Mouse (Mus musculus) neural tube, embryonic 12.5 days (tissue): ENCODE data around the gene Methig1. TPM values are rescaled to one million over a fixed set of nuclear protein-coding genes. Genes with fewer than 3 reads are reported as not detected.
"Not testable (repeated sequence)": the region's sequence is repeated elsewhere in the genome, so short reads cannot be mapped to it uniquely, and the experiment has no call there.

Experiments
- ATAC-seq: fragments of 200-750 bp; cut with Nextera tagmentation; 2 replicates; pipeline ENCODE4 v1.8.0; 2017; ENCODE audit warnings: low read depth, mild to moderate bottlenecking, moderate TSS enrichment, moderate library complexity; ENCODE audit not compliant: low FRiP score
- H3K27ac ChIP-seq: fragments of 300-500 bp; sonication (generic); 2 replicates; pipeline ENCODE4 v1.5.1; 2016
- H3K27me3 ChIP-seq: fragments of 300-500 bp; sonication (generic); replicated peaks from 2 replicates; pipeline ENCODE4 v1.6.1; 2016; ENCODE audit warnings: mild to moderate bottlenecking
- H3K36me3 ChIP-seq: fragments of 300-500 bp; sonication (generic); 2 replicates; pipeline ENCODE4 v1.6.1; 2016; ENCODE audit warnings: mild to moderate bottlenecking
- H3K4me1 ChIP-seq: fragments of 300-500 bp; sonication (generic); 2 replicates; pipeline ENCODE4 v1.6.1; 2016
- H3K4me2 ChIP-seq: fragments of 300-500 bp; sonication (generic); replicated peaks from 2 replicates; pipeline ENCODE4 v1.6.1; 2016; ENCODE audit warnings: mild to moderate bottlenecking
- H3K4me3 ChIP-seq: fragments of 300-500 bp; sonication (generic); 2 replicates; pipeline ENCODE4 v1.5.1; 2016
- H3K9ac ChIP-seq: fragments of 300-500 bp; sonication (generic); 2 replicates; pipeline ENCODE4 v1.6.1; 2016; ENCODE audit warnings: mild to moderate bottlenecking
- H3K9me3 ChIP-seq: fragments of 300-500 bp; sonication (generic); 2 replicates; pipeline ENCODE4 v1.6.1; 2016; ENCODE audit warnings: mild to moderate bottlenecking
- WGBS: fragments of 180-500 bp; shearing (Covaris S2); methylation state at CpG from one replicate; pipeline ENCODE4 v1.1.7; 2016; 5-methylcytosine and 5-hydroxymethylcytosine counted together
- polyA plus RNA-seq: library from polyadenylated mRNA; unstranded; fragments of >200 nt; fragmentation: Nextera tagmentation; extraction: Ambion mirVana; gene quantifications from 2 replicates; pipeline ENCODE4 v1.2.1, GENCODE M21; 2016

Methig1 gene
- polyA plus RNA-seq, 1 experiment from 2014 or later, result 1.1 TPM

DNA sequence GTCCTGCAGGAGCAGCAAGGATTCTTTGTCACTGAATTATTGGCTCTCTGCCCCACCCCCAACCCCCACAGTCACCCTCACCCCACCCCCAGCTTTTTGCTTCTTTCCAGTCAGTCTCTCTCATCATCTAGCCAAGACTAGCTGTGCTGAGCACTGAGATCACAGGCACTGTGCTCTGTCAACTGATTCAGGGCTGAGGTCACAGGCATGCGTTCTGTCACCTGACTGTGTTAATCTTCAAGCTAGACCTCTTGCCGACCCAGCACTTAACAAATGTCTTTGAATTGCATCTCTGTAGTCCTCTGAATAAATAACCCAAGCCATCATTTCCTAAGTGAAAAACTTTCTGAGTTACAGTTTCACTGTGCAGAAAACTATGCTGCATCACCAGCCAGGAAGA is 3.5 kb upstream of the Methig1 start:
- WGBS, result 65% methylated on average over 2 of the region's 2 CpGs

GRCm38 (mm10) chr15:100351501-100352060 is 1.4 kb upstream of the Methig1 start:
- H3K4me2 ChIP-seq, result no peak overlapping the region
- no peaks in the 10 kb centered on the region for H3K36me3 ChIP-seq
- H3K4me1 ChIP-seq, result no peaks in the 10 kb centered on the region
- WGBS, result 77% methylated on average over 6 of the region's 6 CpGs
- H3K27ac ChIP-seq, result no peak overlapping the region
- H3K27me3 ChIP-seq, result no peaks in the 10 kb centered on the region
- H3K4me3 ChIP-seq, result no peak overlapping the region
- ATAC-seq, result no peak
- no peak overlapping the region for H3K9ac ChIP-seq
- H3K9me3 ChIP-seq, result no peaks in the 10 kb centered on the region

More for the DNA sequence above, 3.5 kb upstream of the Methig1 start:
- H3K4me2 ChIP-seq, result no peak overlapping the region
- H3K4me1 ChIP-seq, result no peaks in the 10 kb centered on the region
- ATAC-seq, result no peak
- H3K9me3 ChIP-seq, result no peaks in the 10 kb centered on the region
- no peaks in the 10 kb centered on the region for H3K36me3 ChIP-seq
- no peak overlapping the region for H3K27ac ChIP-seq
- no peak overlapping the region for H3K9ac ChIP-seq
- H3K27me3 ChIP-seq, result no peaks in the 10 kb centered on the region
- no peak overlapping the region for H3K4me3 ChIP-seq

DNA sequence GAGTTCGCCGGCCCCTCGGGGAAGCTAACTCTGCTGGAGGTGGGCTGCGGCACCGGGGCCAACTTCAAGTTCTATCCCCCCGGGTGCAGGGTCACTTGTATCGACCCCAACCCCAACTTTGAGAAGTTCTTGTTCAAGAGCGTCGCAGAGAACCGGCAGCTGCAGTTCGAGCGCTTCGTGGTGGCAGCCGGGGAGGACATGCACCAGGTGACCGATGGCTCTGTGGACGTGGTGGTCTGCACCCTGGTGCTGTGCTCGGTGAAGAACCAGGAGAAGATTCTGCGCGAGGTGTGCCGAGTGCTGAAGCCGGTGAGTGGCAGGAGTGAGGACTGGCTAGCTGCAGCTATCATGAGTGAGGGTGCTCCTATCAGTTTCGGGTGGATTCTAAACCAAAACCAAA is 450 bp downstream of the Methig1 start:
- H3K27ac ChIP-seq, H3K9ac ChIP-seq, H3K4me2 ChIP-seq, H3K4me3 ChIP-seq, H3K27me3 ChIP-seq, ATAC-seq, H3K4me1 ChIP-seq, H3K9me3 ChIP-seq, H3K36me3 ChIP-seq: not testable (repeated sequence)
- WGBS, result 95% methylated on average over 20 of the region's 22 CpGs

DNA sequence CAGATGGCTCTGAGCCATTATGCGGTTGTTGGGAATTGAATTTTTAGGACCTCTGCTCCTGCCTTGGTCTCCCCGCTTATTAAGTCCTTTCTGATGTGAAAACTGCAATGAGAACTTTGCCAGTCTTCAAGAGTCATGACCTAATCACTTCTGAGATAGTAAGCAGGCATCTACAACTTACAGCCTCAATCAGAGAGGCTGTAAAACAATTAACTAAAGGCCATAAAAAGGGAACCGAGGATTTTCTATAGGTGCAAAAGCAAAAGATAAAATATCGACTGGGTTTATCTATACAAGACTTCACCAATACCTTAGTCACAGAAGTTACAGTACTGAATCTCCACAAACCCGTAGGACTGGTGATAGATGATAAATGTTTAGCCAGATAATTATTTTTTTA is 2.9 kb downstream of the Methig1 start:
- H3K9me3 ChIP-seq, result no peaks in the 10 kb centered on the region
- no peaks in the 10 kb centered on the region for H3K27me3 ChIP-seq
- H3K4me1 ChIP-seq, result no peaks in the 10 kb centered on the region
- ATAC-seq, result no peak
- WGBS, result 57% methylated on average over 5 of the region's 5 CpGs
- H3K36me3 ChIP-seq, result no peaks in the 10 kb centered on the region
- H3K9ac ChIP-seq, result no peak overlapping the region
- H3K4me2 ChIP-seq, result no peak overlapping the region
- H3K4me3 ChIP-seq, result no peak overlapping the region
- H3K27ac ChIP-seq, result no peak overlapping the region

- no peaks in the 10 kb centered on the region for H3K27me3 ChIP-seq
- no peak within 1 kb of the TSS for H3K9ac ChIP-seq
- WGBS, result 74% methylated on average over 7 of the region's 7 CpGs
- H3K4me1 ChIP-seq, result no peaks in the 10 kb centered on the region
- ATAC-seq, result no peak
- no peak within 1 kb of the TSS for H3K27ac ChIP-seq
- no peak within 1 kb of the TSS for H3K4me2 ChIP-seq
- H3K36me3 ChIP-seq, result no peaks in the 10 kb centered on the region
- H3K4me3 ChIP-seq, result no peak within 1 kb of the TSS
- no peaks in the 10 kb centered on the region; the same call in 1 of the 2 replicates for H3K9me3 ChIP-seq
Measured at GRCm38 (mm10) chr15:100364242-100364641, 11.3 kb downstream of the Methig1 start, which contains the start of gene Higd1c. TSS of gene Higd1c (plus strand) at chr15:100364542.

DNA sequence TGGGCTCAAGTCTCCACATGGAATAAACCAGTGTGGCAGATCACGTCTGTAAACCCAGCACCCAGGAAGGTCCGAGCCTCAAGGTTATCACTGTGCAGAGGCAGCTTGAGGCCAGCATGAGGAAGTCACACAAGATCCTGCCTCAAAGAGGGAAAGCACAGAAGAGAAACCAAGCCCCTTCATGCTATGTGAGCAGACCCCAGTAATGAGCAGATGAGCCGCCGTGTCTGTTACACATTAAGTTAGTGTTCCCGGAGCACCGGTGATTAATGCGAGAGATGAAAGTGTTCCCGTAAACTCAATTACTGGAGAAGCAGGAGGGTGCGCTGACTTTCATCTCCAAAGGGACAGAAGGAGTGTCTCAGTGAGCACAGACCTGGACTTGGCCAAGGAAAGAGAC is 13.0 kb downstream of the Methig1 start:
- not testable (repeated sequence) for H3K27ac ChIP-seq
- 51% methylated on average over 9 of the region's 9 CpGs for WGBS

GRCm38 (mm10) chr15:100367119-100367518 is 14.2 kb downstream of the Methig1 start:
- no peak overlapping the region for H3K4me2 ChIP-seq
- no peak overlapping the region for H3K27ac ChIP-seq
- no peaks in the 10 kb centered on the region for H3K27me3 ChIP-seq
- no peaks in the 10 kb centered on the region for H3K4me1 ChIP-seq
- H3K4me3 ChIP-seq, result no peak overlapping the region
- no peak overlapping the region for H3K9ac ChIP-seq
- no peak for ATAC-seq
- no peaks in the 10 kb centered on the region; the same call in 1 of the 2 replicates for H3K9me3 ChIP-seq
- no peaks in the 10 kb centered on the region for H3K36me3 ChIP-seq
- 72% methylated on average over 7 of the region's 7 CpGs for WGBS

More for the DNA sequence above, 13.0 kb downstream of the Methig1 start:
- not testable (repeated sequence) for ATAC-seq, H3K27me3 ChIP-seq, H3K4me2 ChIP-seq, H3K9me3 ChIP-seq, H3K36me3 ChIP-seq, H3K4me1 ChIP-seq, H3K4me3 ChIP-seq, H3K9ac ChIP-seq

GRCm38 (mm10) chr15:100375066-100375465 is 22.1 kb downstream of the Methig1 start:
- 42% methylated on average over 5 of the region's 5 CpGs for WGBS
- no peak for ATAC-seq
- Histone ChIP-seq H3K27me3 (no peaks in the 10 kb centered on the region), H3K27ac (no peak overlapping the region), H3K4me2 (no peak overlapping the region), H3K36me3 (no peaks in the 10 kb centered on the region), H3K9ac (no peak overlapping the region), H3K4me3 (no peak overlapping the region), H3K9me3 (no peaks in the 10 kb centered on the region), H3K4me1 (no peaks in the 10 kb centered on the region)

- not testable (repeated sequence) for H3K27me3 ChIP-seq, H3K4me1 ChIP-seq, H3K36me3 ChIP-seq, H3K9ac ChIP-seq, H3K4me2 ChIP-seq, H3K27ac ChIP-seq, H3K9me3 ChIP-seq, H3K4me3 ChIP-seq, ATAC-seq
- 42% methylated on average over 4 of the region's 9 CpGs for WGBS
Measured at GRCm38 (mm10) chr15:100377847-100378505, 25.0 kb downstream of the Methig1 start.

DNA sequence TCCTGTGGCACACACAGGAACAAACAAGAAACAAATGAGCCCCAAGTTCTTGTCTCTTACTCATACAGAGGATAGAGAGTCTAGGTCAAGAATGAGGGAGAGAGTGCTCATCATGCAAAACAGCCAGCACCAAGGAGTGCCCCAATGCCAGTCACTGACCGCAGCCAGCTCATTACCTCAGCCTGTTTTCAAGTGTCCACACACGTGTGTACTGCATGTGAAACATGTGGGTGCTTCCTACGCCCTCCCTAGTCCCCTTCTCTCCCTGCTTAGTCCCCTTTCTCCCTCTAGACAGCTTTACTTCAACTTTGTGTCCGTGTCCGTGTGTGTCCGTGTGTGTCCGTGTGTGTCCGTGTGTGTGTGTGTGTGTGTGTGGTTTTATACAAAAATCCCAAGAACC is 26.7 kb downstream of the Methig1 start:
- no peaks in the 10 kb centered on the region for H3K27me3 ChIP-seq
- no peaks in the 10 kb centered on the region for H3K9me3 ChIP-seq
- H3K36me3 ChIP-seq, result no peaks in the 10 kb centered on the region
- H3K27ac ChIP-seq, result no peak overlapping the region
- no peak overlapping the region for H3K4me2 ChIP-seq
- H3K4me1 ChIP-seq, result no peaks in the 10 kb centered on the region
- WGBS, result 85% methylated on average over 8 of the region's 8 CpGs
- H3K9ac ChIP-seq, result no peak overlapping the region
- no peak overlapping the region for H3K4me3 ChIP-seq
- no peak for ATAC-seq

GRCm38 (mm10) chr15:100380104-100380503 is 27.2 kb downstream of the Methig1 start:
- Histone ChIP-seq H3K4me1 (no peaks in the 10 kb centered on the region), H3K4me2 (no peak overlapping the region), H3K9ac (no peak overlapping the region), H3K36me3 (no peaks in the 10 kb centered on the region), H3K27ac (no peak overlapping the region), H3K4me3 (no peak overlapping the region), H3K9me3 (no peaks in the 10 kb centered on the region), H3K27me3 (no peaks in the 10 kb centered on the region)
- no peak for ATAC-seq
- WGBS, result 76% methylated on average over 2 of the region's 2 CpGs

- no peak overlapping the region for H3K27ac ChIP-seq
- no peak overlapping the region for H3K4me3 ChIP-seq
- no peak overlapping the region for H3K4me2 ChIP-seq
- H3K36me3 ChIP-seq, result no peaks in the 10 kb centered on the region
- H3K9ac ChIP-seq, result no peak overlapping the region
- no peaks in the 10 kb centered on the region for H3K27me3 ChIP-seq
- H3K9me3 ChIP-seq, result no peaks in the 10 kb centered on the region
- peaks cover 6% of the 10 kb centered on the region; the same call in 1 of the 2 replicates for H3K4me1 ChIP-seq
- ATAC-seq, result no peak
- 93% methylated on average over 9 of the region's 9 CpGs for WGBS
Measured at GRCm38 (mm10) chr15:100385705-100386104, 32.8 kb downstream of the Methig1 start.
